Mouse (Mus musculus): Measurements from ENCODE around the gene Prr5.

Gene Prr5

GRCm38 (mm10) chr15:84668938-84669747, at the start of gene Prr5:
TSS of gene Prr5 (plus strand) at chr15:84669620.
- DNase-seq (ENCODE audit: extremely low read depth, insufficient read length, low spot score) = no peak

- DNase-seq (ENCODE audit: extremely low read depth, insufficient read length, low spot score) = no peak
Measured at GRCm38 (mm10) chr15:84620028-84620427, 49.4 kb upstream of the Prr5 start.

GRCm38 (mm10) chr15:84621722-84622428, 47.5 kb upstream of the Prr5 start:
- DNase-seq (ENCODE audit: extremely low read depth, insufficient read length, low spot score) = no peak

GRCm38 (mm10) chr15:84624870-84625269, 44.5 kb upstream of the Prr5 start:
- no peak for DNase-seq (ENCODE audit: extremely low read depth, insufficient read length, low spot score)

GRCm38 (mm10) chr15:84625712-84626414, 43.6 kb upstream of the Prr5 start:
- no peak for DNase-seq (ENCODE audit: extremely low read depth, insufficient read length, low spot score)

GRCm38 (mm10) chr15:84627308-84627707, 42.1 kb upstream of the Prr5 start:
- DNase-seq (ENCODE audit: extremely low read depth, insufficient read length, low spot score) = no peak

GRCm38 (mm10) chr15:84629680-84630079, 39.7 kb upstream of the Prr5 start:
- no peak for DNase-seq (ENCODE audit: extremely low read depth, insufficient read length, low spot score)

GRCm38 (mm10) chr15:84631560-84631959, 37.9 kb upstream of the Prr5 start:
- peak; percentile 27 for DNase-seq (ENCODE audit: extremely low read depth, insufficient read length, low spot score)

- DNase-seq (ENCODE audit: extremely low read depth, insufficient read length, low spot score) = no peak
Measured at GRCm38 (mm10) chr15:84634361-84634760, 35.1 kb upstream of the Prr5 start.

GRCm38 (mm10) chr15:84638405-84638804, 31.0 kb upstream of the Prr5 start:
- no peak for DNase-seq (ENCODE audit: extremely low read depth, insufficient read length, low spot score)

GRCm38 (mm10) chr15:84639072-84639450, 30.4 kb upstream of the Prr5 start:
- DNase-seq (ENCODE audit: extremely low read depth, insufficient read length, low spot score) = no peak

GRCm38 (mm10) chr15:84639451-84640136, 29.8 kb upstream of the Prr5 start:
- no peak for DNase-seq (ENCODE audit: extremely low read depth, insufficient read length, low spot score)

- DNase-seq (ENCODE audit: extremely low read depth, insufficient read length, low spot score) = no peak
Measured at GRCm38 (mm10) chr15:84640722-84641121, 28.7 kb upstream of the Prr5 start.

GRCm38 (mm10) chr15:84641127-84641526, 28.3 kb upstream of the Prr5 start:
- DNase-seq (ENCODE audit: extremely low read depth, insufficient read length, low spot score) = no peak

GRCm38 (mm10) chr15:84641948-84642347, 27.5 kb upstream of the Prr5 start:
- DNase-seq (ENCODE audit: extremely low read depth, insufficient read length, low spot score) = no peak

- DNase-seq (ENCODE audit: extremely low read depth, insufficient read length, low spot score) = no peak
Measured at GRCm38 (mm10) chr15:84643178-84643577, 26.2 kb upstream of the Prr5 start.

GRCm38 (mm10) chr15:84651481-84651880, 17.9 kb upstream of the Prr5 start:
- no peak for DNase-seq (ENCODE audit: extremely low read depth, insufficient read length, low spot score)

GRCm38 (mm10) chr15:84653151-84653550, 16.3 kb upstream of the Prr5 start:
- no peak for DNase-seq (ENCODE audit: extremely low read depth, insufficient read length, low spot score)

GRCm38 (mm10) chr15:84653979-84654966, 15.1 kb upstream of the Prr5 start:
- DNase-seq (ENCODE audit: extremely low read depth, insufficient read length, low spot score) = peak; percentile 62

- DNase-seq (ENCODE audit: extremely low read depth, insufficient read length, low spot score) = no peak
Measured at GRCm38 (mm10) chr15:84654975-84655374, 14.4 kb upstream of the Prr5 start.

All from 3134 (cell line).